Mouse (Mus musculus): ENCODE results near the gene Il31. TPM values are rescaled to one million over a fixed set of nuclear protein-coding genes. Genes with fewer than 3 reads are reported as not detected.
A peak's percentile ranks its signal among the peaks of the same experiment; 100 is the strongest.
"Not testable (repeated sequence)": the region's sequence is repeated elsewhere in the genome, so short reads cannot be mapped to it uniquely, and the experiment has no call there.

Gene Il31
- not detected for total RNA-seq (2021)
- long read RNA-seq, experiment 1, result 0 reads
- long read RNA-seq, experiment 2, result 0 reads

DNA sequence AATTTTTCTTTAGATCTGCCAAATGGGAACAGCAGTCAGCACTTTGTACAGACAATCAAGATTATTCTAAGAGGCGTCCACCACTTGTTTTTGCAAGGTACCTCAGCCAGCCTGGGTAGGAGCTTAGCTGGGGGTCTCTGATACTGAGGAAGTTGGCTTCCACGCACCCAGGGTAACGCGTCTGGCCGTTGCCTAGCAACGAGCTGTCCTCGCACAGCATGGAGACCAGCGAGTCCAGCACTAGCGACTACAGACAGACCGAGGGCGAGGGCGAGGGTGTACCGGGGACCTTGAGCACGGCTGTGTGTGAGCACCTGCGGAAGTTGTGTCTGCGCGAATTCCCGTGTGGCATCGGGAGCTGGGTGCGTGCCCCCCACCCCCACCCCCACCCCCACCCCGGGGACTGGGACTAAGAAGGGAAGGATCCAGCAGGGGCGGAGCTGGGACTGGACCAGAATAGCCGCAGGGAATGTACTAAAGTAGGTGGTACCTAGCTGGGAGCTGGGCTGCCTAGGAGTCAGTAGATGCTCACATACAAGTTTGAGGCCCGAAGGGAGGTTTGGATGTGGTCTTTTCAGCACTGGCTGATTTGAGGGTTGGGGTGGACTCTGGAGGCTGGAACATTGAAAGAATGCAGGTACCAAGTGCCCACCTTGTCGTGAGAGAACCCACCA lies at the start of gene Il31, which contains the start of gene Lrrc43:
Il31 (minus strand) TSS at position 378 of the 674 bp plus-strand sequence.
Lrrc43 (plus strand) TSS at position 194 of the 674 bp plus-strand sequence.
- no peak for DNase-seq
- intact Hi-C loops (cut with DNase I), result no loop called here

- intact Hi-C loops (cut with DNase I), result no loop called here
- no peak for DNase-seq
Measured at GRCm38 (mm10) chr5:123533801-123534200, 44.5 kb upstream of the Il31 start.

GRCm38 (mm10) chr5:123530056-123530455 lies 40.8 kb upstream of the Il31 start:
- DNase-seq, result no peak
- intact Hi-C loops (cut with DNase I), result no loop called here

DNA sequence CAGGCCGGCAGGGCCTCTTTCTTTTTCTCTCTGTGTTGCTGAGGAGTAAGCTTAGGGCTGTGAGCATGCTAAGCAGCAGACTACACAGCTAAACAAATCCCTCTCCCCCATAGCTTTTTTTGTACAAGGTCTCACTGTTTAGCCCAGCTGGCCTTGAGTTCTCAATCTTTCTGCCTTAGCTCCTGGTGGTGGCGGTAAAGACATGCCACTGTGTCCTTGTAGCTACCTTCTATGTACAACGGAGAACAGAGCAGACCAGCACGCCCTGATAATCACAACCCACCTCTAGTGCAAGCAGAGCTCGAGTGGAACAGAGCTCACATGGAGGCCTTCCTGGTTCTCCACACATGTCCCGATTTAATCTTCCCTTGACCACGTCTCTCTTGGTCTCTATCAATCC lies 39.4 kb upstream of the Il31 start:
- DNase-seq, result no peak
- intact Hi-C loops (cut with DNase I), result no loop called here

GRCm38 (mm10) chr5:123525916-123526495 lies 36.7 kb upstream of the Il31 start:
- intact Hi-C loops (cut with DNase I), result no loop called here
- no peak for DNase-seq

DNA sequence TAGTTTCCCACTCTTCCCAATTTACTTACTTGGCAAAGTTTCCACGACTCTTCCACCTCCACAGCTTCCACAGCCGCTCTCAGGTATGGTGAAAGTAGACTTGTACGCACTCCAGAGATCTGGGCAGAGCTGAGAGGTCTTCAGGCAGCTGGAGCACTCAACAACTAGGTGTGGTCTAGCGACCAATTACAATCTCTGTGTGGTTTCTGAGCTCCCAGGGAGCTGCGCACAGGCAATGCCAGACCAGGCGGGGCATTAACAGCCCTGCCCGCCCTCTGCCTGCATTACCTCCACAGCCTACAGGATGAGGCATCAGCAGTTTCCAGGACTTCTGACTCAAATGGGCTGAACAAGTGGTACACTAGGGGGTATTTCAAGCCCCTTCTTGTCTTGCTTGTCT lies 36.0 kb upstream of the Il31 start, which contains the start of gene Gm49027:
Gm49027 (minus strand) TSS at position 208 of the 400 bp plus-strand sequence.
- DNase-seq, result no peak
- intact Hi-C loops (cut with DNase I), result no loop called here

DNA sequence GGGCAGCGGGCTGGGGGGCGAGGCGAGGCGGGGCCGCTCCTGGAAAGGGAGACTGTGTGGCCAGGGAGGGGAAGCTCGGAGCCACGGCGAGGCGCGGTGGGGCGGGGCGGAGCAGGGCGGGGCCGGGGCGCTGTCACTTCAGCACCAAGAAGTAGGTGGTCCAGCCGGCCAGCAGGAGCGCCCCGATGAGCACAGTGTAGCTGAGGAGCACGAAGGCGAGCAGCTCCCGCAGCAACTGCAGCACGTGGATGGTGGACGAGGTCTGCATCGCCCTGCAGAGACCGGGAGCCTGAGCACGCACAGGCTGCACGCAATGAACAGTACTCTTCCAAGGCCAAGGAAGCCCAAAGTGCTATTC lies 35.1 kb upstream of the Il31 start:
- DNase-seq, result no peak
- intact Hi-C loops (cut with DNase I), result no loop called here

GRCm38 (mm10) chr5:123523692-123524392 lies 34.6 kb upstream of the Il31 start, which contains the start of gene Diablo:
Gene Diablo (minus strand): TSS chr5:123524176.
- intact Hi-C loops (cut with DNase I), result no loop called here
- peak; percentile 98 for DNase-seq

DNA sequence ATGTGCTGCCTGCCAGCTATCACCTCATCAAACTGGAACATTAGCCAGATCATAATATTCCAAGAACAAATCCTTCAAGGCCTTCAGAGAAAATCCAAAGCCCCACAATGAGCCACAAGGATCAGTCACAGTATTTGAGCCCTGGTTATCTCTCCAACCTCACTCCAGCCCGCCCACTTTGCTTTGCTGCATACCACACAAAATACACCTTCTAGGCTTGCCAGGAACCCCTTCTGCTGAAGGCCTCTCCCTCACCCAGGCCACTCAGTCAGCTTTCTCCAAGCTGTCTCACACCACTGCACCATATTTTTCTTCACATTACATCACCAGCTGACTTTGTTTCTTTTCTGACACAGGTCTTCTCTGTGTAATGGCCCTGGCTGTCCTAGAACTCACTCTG lies 32.9 kb upstream of the Il31 start:
- intact Hi-C loops (cut with DNase I), result no loop called here

DNA sequence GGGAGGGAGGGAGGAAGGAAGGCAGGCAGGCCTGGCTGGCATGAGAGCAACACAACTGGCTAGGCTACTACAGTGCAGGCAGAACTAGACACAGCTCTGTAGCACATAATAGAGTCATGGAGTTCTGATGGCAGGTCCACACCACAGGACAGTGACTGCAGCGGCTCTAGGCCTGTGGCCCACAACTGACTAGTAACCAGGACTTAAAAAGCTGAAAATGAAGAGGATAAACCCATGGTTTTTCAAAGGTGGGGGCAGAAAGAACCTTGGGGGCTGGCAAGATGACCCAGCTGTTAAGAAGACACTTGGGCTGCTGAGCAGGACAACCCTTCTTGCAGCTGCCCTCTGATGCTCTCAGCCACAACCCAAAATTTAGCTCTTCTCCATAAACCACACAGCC lies 32.3 kb upstream of the Il31 start:
- DNase-seq, result no peak

More for the DNA sequence above, 32.9 kb upstream of the Il31 start:
- no peak for DNase-seq

DNA sequence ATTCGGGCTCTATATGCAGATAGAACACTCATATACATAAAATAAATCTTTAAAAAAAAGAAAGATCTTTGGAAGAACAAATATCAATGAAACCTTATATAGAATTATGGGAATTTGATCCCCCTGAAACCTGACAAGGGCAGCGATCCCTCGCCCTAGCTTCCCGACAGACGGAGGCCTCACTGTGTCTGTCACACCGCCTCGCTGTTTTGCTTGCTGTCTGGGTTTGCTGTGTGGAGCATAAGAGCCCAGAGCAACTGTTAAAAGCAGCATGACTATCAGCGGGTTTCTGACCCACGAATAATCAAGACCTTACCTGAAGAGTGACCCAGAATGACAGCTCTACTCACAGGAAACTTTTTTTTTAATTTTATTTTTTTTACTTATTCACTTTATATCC lies 31.4 kb upstream of the Il31 start:
- DNase-seq, result no peak

More for the DNA sequence above, 32.3 kb upstream of the Il31 start:
- intact Hi-C loops (cut with DNase I), result no loop called here

GRCm38 (mm10) chr5:123514871-123515270 lies 25.6 kb upstream of the Il31 start:
- intact Hi-C loops (cut with DNase I), result no loop called here
- no peak for DNase-seq

More for the DNA sequence above, 31.4 kb upstream of the Il31 start:
- intact Hi-C loops (cut with DNase I), result no loop called here

DNA sequence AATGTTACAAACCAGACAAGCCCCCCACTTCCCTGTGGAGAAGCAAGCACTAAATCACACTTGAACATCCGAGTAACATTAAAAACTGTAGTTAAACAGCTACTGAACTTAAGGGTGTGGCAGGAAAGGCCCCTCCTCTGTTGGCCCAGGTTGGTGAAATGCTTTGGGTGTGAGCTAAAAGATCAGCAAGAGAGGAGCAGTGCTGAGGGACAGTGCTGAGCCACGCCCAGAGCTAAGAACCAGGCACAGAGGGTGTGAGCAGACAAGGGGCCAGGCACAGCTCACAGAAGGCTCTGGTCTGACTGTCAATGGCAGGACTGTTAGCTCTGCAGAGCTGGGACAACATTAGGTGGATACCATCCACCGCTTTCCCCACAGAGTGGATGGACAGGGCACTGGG lies 22.8 kb upstream of the Il31 start:
- DNase-seq, result no peak

DNA sequence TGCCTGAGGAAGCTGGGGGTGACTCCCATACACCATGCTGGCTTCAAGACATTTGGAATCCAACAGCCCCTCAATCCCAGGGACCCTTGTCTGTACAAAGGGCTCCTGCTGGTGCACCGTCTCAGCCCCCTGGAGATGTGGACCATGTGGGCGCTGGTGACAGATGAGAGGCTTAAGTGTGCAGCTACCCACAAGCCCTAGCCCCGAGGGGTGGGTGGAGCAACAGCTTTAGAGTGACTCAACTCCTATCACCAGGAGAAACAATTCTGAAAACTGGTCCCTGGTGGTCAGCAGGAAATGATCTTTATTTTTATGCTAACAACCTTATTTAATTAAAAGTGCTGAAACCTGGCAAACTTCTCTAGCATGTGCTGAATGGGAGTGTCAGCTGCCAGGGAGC lies 22.1 kb upstream of the Il31 start:
- DNase-seq; intact Hi-C loops (cut with DNase I): not testable (repeated sequence)

More for the DNA sequence above, 22.8 kb upstream of the Il31 start:
- intact Hi-C loops (cut with DNase I), result no loop called here

- intact Hi-C loops (cut with DNase I), result no loop called here
- no peak for DNase-seq
Measured at GRCm38 (mm10) chr5:123510160-123510559, 20.9 kb upstream of the Il31 start, which contains the start of gene B3gnt4. Gene B3gnt4 (plus strand): TSS chr5:123510460.

- no peak for DNase-seq
- intact Hi-C loops (cut with DNase I), result loop anchor here (10.0 kb wide), 1 partner anchor 234 kb away; no protein-coding TSS in a partner anchor
Measured at GRCm38 (mm10) chr5:123508921-123509320, 19.6 kb upstream of the Il31 start.

GRCm38 (mm10) chr5:123507936-123508723 lies 18.8 kb upstream of the Il31 start:
- intact Hi-C loops (cut with DNase I), result loop anchor here (10.0 kb wide), 1 partner anchor 233 kb away; no protein-coding TSS in a partner anchor
- peak; percentile 76 to 84 for DNase-seq

DNA sequence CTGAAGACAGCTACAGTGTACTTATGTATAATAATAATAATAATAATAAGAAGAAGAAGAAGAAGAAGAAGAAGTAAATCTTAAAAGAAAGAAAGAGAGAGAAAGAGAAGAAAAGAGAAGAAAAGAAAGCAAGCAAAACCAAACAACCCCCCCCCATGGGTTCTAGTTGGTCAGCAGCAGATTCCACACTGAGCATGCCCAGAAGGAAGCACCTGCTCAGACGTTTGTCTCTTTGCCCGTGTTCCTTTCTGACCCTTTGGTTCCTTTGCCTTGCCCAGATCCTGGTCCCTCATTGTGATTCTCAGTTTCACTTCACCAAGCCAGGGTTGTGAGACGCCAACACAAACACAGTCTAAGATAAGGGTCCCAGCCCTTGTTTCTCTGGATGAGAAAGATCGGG lies 12.7 kb upstream of the Il31 start:
- DNase-seq, result no peak
- intact Hi-C loops (cut with DNase I), result loop anchor here (10.0 kb wide), 1 partner anchor 227 kb away; no protein-coding TSS in a partner anchor

DNA sequence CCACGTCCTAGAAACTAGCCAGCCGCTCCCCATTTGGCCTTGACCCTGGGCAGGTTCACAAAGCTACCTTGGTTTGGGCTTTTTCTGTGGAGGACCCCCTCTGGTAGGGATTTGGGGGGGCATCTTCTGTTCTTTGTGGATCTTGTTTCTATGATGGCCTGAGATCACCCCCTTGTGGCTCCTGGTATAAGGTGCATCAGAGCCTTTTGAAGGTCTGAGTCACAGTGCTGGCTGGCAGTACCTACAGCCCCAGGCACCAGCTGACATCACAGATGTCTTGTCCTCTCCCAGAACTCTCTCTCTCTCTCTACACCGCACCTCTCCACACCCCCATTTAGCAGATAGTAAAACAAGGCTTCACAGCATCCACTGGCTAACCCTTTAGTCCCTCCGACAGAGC lies 10.4 kb upstream of the Il31 start:
- peak in 1 of 2 experiments; percentile 38 for DNase-seq
- intact Hi-C loops (cut with DNase I), result loop anchor here (1.0 to 10.0 kb wide), 3 partner anchors 55 to 225 kb away; no protein-coding TSS in a partner anchor

DNA sequence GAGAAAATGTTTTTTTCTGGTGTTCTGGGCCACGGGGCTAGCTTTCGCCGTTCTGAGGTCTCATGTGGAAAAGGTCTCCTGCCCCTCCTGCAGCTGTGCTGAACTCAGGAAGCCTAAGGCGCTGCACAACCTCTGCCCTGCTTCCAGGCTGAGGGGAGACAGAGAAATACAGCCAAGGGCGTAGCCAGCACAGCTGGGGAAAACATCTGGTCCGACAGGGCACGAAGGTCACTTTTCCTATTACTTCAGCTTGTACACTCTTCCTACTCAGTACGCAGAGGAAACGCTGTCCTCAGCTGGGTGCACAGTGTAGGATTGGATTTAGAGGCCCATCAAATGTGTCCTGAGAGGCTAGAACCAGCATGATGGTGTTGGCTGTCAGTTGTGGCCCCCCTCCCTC lies 646 bp upstream of the Il31 start:
- DNase-seq, result peak; percentile 50 to 58
- intact Hi-C loops (cut with DNase I), result no loop called here
